Mouse (Mus musculus) adrenal gland (tissue): ENCODE data around the gene Lrrc9.

ENCODE experiments used
- intact Hi-C: fragments of 180-260 bp; cut with DNase I; formaldehyde crosslinking; loops from one replicate; pipeline ENCODE4 v1.15.1; 2025
- microRNA-seq, 2 experiments: library from miRNA; unstranded; fragments of <30 nt; microRNA quantifications; one replicate each; pipeline ENCODE4; 2019

Gene Lrrc9

GRCm38 (mm10) chr12:72554347-72554746 is 112.7 kb downstream of the Lrrc9 start:
- intact Hi-C loops: no loop called here

GRCm38 (mm10) chr12:72564281-72564795 is 122.7 kb downstream of the Lrrc9 start:
- intact Hi-C loops: no loop called here

Small RNA genes lying within 50 kb of the gene (microRNA-seq; reads per million reads assigned to microRNA genes)
- 0 reads per million in 2 experiments for gene Gm44392
